Mouse (Mus musculus) midbrain, embryonic 16.5 days (tissue): Measurements from ENCODE around the gene Gja8. TPM values are rescaled to one million over a fixed set of nuclear protein-coding genes. Genes with fewer than 3 reads are reported as not detected.

Experiments used
- ATAC-seq: fragments of 200-750 bp; cut with Nextera tagmentation; 2 replicates; pipeline ENCODE4 v1.8.0; 2017; ENCODE audit warnings: moderate TSS enrichment
- H3K27ac ChIP-seq: fragments of 300-500 bp; sonication (generic); 2 replicates; pipeline ENCODE4 v1.5.1; 2014; ENCODE audit warnings: mild to moderate bottlenecking, low read length, mixed read lengths
- H3K27me3 ChIP-seq: fragments of 300-500 bp; sonication (generic); 2 replicates; pipeline ENCODE4 v1.6.1; 2014; ENCODE audit warnings: low read depth, low read length, mixed read lengths; ENCODE audit not compliant: control insufficient read depth, insufficient read depth
- H3K36me3 ChIP-seq: fragments of 300-500 bp; sonication (generic); 2 replicates; pipeline ENCODE4 v1.6.1; 2014; ENCODE audit warnings: mild to moderate bottlenecking, low read length, moderate library complexity, mixed read lengths; ENCODE audit not compliant: control insufficient read depth, insufficient read depth
- H3K4me1 ChIP-seq: fragments of 300-500 bp; sonication (generic); 2 replicates; pipeline ENCODE4 v1.6.1; 2014; ENCODE audit warnings: mild to moderate bottlenecking, low read length, mixed read lengths; ENCODE audit not compliant: control insufficient read depth, insufficient read depth
- H3K4me2 ChIP-seq: fragments of 300-500 bp; sonication (generic); 2 replicates; pipeline ENCODE4 v1.6.1; 2014; ENCODE audit warnings: mild to moderate bottlenecking, low read length, mixed read lengths
- H3K4me3 ChIP-seq: fragments of 300-500 bp; sonication (generic); 2 replicates; pipeline ENCODE4 v1.5.1; 2014; ENCODE audit warnings: low read depth, mild to moderate bottlenecking, low read length, moderate library complexity, mixed read lengths
- H3K9ac ChIP-seq: fragments of 300-500 bp; sonication (generic); 2 replicates; pipeline ENCODE4 v1.6.1; 2014; ENCODE audit warnings: low read depth, low read length, mixed read lengths
- H3K9me3 ChIP-seq: fragments of 300-500 bp; sonication (generic); replicated peaks from 2 replicates; pipeline ENCODE4 v1.6.1; 2014; ENCODE audit warnings: mild to moderate bottlenecking, low read length, mixed read lengths; ENCODE audit not compliant: control insufficient read depth, poor library complexity, severe bottlenecking
- WGBS: fragments of 180-500 bp; shearing (Covaris S2); extraction: QIAGEN DNeasy Blood & Tissue Kit; methylation state at CpG from one replicate; pipeline ENCODE4 v1.1.7; 2014; 5-methylcytosine and 5-hydroxymethylcytosine counted together
- polyA plus RNA-seq: library from polyadenylated mRNA; unstranded; fragments of >200 nt; fragmentation: Nextera tagmentation; extraction: Ambion mirVana; gene quantifications from 2 replicates; pipeline ENCODE4 v1.2.1, GENCODE M21; 2015

Gene Gja8
- polyA plus RNA-seq, 1 experiment from 2014 or later, result 0.04 TPM

GRCm38 (mm10) chr3:96883690-96884089, 42.1 kb downstream of the Gja8 start:
- H3K9me3 ChIP-seq, result no peaks in the 10 kb centered on the region
- H3K27me3 ChIP-seq, result no peaks in the 10 kb centered on the region
- ATAC-seq, result no peak
- no peak overlapping the region for H3K4me2 ChIP-seq
- H3K36me3 ChIP-seq, result peaks cover 35% of the 10 kb centered on the region
- 94% methylated on average over 7 of the region's 7 CpGs for WGBS
- H3K9ac ChIP-seq, result no peak overlapping the region
- no peaks in the 10 kb centered on the region for H3K4me1 ChIP-seq
- no peak overlapping the region for H3K27ac ChIP-seq
- no peak overlapping the region for H3K4me3 ChIP-seq

- no peak for ATAC-seq
- peaks cover 31% of the 10 kb centered on the region for H3K36me3 ChIP-seq
- no peaks in the 10 kb centered on the region for H3K4me1 ChIP-seq
- H3K4me2 ChIP-seq, result no peak overlapping the region
- H3K4me3 ChIP-seq, result no peak overlapping the region
- WGBS, result 95% methylated on average over 14 of the region's 14 CpGs
- H3K9me3 ChIP-seq, result no peaks in the 10 kb centered on the region
- H3K27me3 ChIP-seq, result no peaks in the 10 kb centered on the region
- no peak overlapping the region for H3K9ac ChIP-seq
- H3K27ac ChIP-seq, result no peak overlapping the region
These were observed 43.6 kb downstream of the Gja8 start for GRCm38 (mm10) chr3:96882061-96882849.

GRCm38 (mm10) chr3:96881557-96881956, 44.3 kb downstream of the Gja8 start:
- no peak overlapping the region for H3K9ac ChIP-seq
- no peaks in the 10 kb centered on the region for H3K27me3 ChIP-seq
- H3K4me3 ChIP-seq, result no peak overlapping the region
- peaks cover 26% of the 10 kb centered on the region for H3K36me3 ChIP-seq
- no peak overlapping the region for H3K27ac ChIP-seq
- no peak for ATAC-seq
- 84% methylated on average over 6 of the region's 6 CpGs for WGBS
- no peaks in the 10 kb centered on the region for H3K9me3 ChIP-seq
- no peak overlapping the region for H3K4me2 ChIP-seq
- no peaks in the 10 kb centered on the region for H3K4me1 ChIP-seq

- Histone ChIP-seq H3K27me3 (no peaks in the 10 kb centered on the region), H3K9ac (no peak overlapping the region), H3K9me3 (no peaks in the 10 kb centered on the region), H3K4me3 (no peak overlapping the region), H3K4me1 (no peaks in the 10 kb centered on the region), H3K27ac (no peak overlapping the region), H3K4me2 (no peak overlapping the region), H3K36me3 (peaks cover 29% of the 10 kb centered on the region)
- WGBS, result 87% methylated on average over 4 of the region's 4 CpGs
- no peak for ATAC-seq
These were observed 45.4 kb downstream of the Gja8 start for GRCm38 (mm10) chr3:96880385-96880784.

GRCm38 (mm10) chr3:96879536-96879935, 46.3 kb downstream of the Gja8 start:
- Histone ChIP-seq H3K4me1 (no peaks in the 10 kb centered on the region), H3K9ac (no peak overlapping the region), H3K4me3 (no peak overlapping the region), H3K27me3 (no peaks in the 10 kb centered on the region), H3K9me3 (no peaks in the 10 kb centered on the region), H3K27ac (no peak overlapping the region), H3K36me3 (peaks cover 35% of the 10 kb centered on the region), H3K4me2 (no peak overlapping the region)
- ATAC-seq, result no peak
- WGBS, result 95% methylated on average over 9 of the region's 9 CpGs

- Histone ChIP-seq H3K27me3 (no peaks in the 10 kb centered on the region), H3K4me2 (no peak overlapping the region), H3K36me3 (peaks cover 45% of the 10 kb centered on the region), H3K27ac (no peak overlapping the region), H3K9ac (no peak overlapping the region), H3K4me1 (no peaks in the 10 kb centered on the region), H3K9me3 (no peaks in the 10 kb centered on the region), H3K4me3 (no peak overlapping the region)
- WGBS, result 94% methylated on average over 7 of the region's 7 CpGs
- no peak for ATAC-seq
These were observed 50.8 kb downstream of the Gja8 start for GRCm38 (mm10) chr3:96874808-96875571.

GRCm38 (mm10) chr3:96872501-96872900, 53.3 kb downstream of the Gja8 start:
- no peak overlapping the region for H3K27ac ChIP-seq
- 96% methylated on average over 8 of the region's 8 CpGs for WGBS
- no peaks in the 10 kb centered on the region for H3K9me3 ChIP-seq
- peaks cover 42% of the 10 kb centered on the region for H3K36me3 ChIP-seq
- H3K4me3 ChIP-seq, result no peak overlapping the region
- H3K4me2 ChIP-seq, result no peak overlapping the region
- H3K4me1 ChIP-seq, result no peaks in the 10 kb centered on the region
- H3K27me3 ChIP-seq, result no peaks in the 10 kb centered on the region
- no peak overlapping the region for H3K9ac ChIP-seq
- no peak for ATAC-seq

- Histone ChIP-seq H3K36me3 (peaks cover 42% of the 10 kb centered on the region), H3K9ac (no peak overlapping the region)
- 87% methylated on average over 8 of the region's 8 CpGs for WGBS
These were observed 54.8 kb downstream of the Gja8 start for GRCm38 (mm10) chr3:96871070-96871469.

GRCm38 (mm10) chr3:96870270-96870669, 55.5 kb downstream of the Gja8 start:
- no peak overlapping the region for H3K9ac ChIP-seq
- 95% methylated on average over 2 of the region's 2 CpGs for WGBS
- H3K4me2 ChIP-seq, result no peak overlapping the region
- no peaks in the 10 kb centered on the region for H3K27me3 ChIP-seq
- no peak overlapping the region for H3K4me3 ChIP-seq
- H3K27ac ChIP-seq, result no peak overlapping the region
- no peaks in the 10 kb centered on the region for H3K4me1 ChIP-seq
- peaks cover 38% of the 10 kb centered on the region for H3K36me3 ChIP-seq
- H3K9me3 ChIP-seq, result no peaks in the 10 kb centered on the region
- no peak for ATAC-seq

More at GRCm38 (mm10) chr3:96871070-96871469, 54.8 kb downstream of the Gja8 start:
- no peak overlapping the region for H3K4me2 ChIP-seq
- H3K4me1 ChIP-seq, result no peaks in the 10 kb centered on the region
- no peak for ATAC-seq
- H3K9me3 ChIP-seq, result no peaks in the 10 kb centered on the region
- H3K4me3 ChIP-seq, result no peak overlapping the region
- H3K27ac ChIP-seq, result no peak overlapping the region
- H3K27me3 ChIP-seq, result no peaks in the 10 kb centered on the region
